Mouse (Mus musculus): Measurements from ENCODE around the gene Sbf1. TPM values are rescaled to one million over a fixed set of nuclear protein-coding genes. Genes with fewer than 3 reads are reported as not detected.
A peak's percentile ranks its signal among the peaks of the same experiment; 100 is the strongest.

Sbf1 gene
- polyA plus RNA-seq, 1 experiment from 2014 or later: 46.3 TPM

GRCm38 (mm10) chr15:89284094-89284493 lies 31.0 kb downstream of the Sbf1 start:
- Histone ChIP-seq H3K36me3 (peaks cover 91% of the 10 kb centered on the region), H3K4me1 (replicated peaks) (peaks cover 7% of the 10 kb centered on the region; the same call in 1 of the 2 replicates), H3K4me3 (no peak overlapping the region), H3K9ac (no peak overlapping the region), H3K27me3 (replicated peaks) (no peaks in the 10 kb centered on the region), H3K4me2 (no peak overlapping the region), H3K9me3 (replicated peaks) (no peaks in the 10 kb centered on the region), H3K27ac (ENCODE audit: poor library complexity, severe bottlenecking) (no peak overlapping the region)
- no peak for ATAC-seq (ENCODE audit: insufficient number of reproducible peaks, low FRiP score)
- WGBS: 85% methylated on average over 2 of the region's 2 CpGs

DNA sequence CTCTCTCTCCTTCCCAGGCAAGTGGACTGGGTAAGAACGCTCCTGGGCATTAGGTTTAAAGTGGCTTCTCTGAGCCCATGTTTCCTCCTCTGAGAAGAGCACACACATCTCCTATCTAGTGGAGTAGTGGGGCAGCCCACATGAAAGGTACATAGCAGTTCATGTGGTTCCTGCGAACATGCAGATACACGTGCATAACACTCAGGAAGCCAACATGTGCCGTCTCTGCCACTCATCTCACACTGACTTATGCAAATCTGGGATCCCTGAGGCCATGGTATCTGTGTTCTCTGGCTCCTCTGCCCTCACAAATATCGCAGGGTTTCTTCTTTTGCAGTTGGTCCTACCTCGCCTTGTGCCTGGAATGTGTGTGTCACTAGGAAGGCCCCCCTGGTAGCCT lies 32.6 kb downstream of the Sbf1 start:
- Histone ChIP-seq H3K9me3 (replicated peaks) (no peaks in the 10 kb centered on the region), H3K4me1 (replicated peaks) (peaks cover 7% of the 10 kb centered on the region; the same call in 1 of the 2 replicates), H3K27ac (ENCODE audit: poor library complexity, severe bottlenecking) (no peak overlapping the region), H3K9ac (no peak overlapping the region), H3K27me3 (replicated peaks) (no peaks in the 10 kb centered on the region), H3K36me3 (peaks cover 91% of the 10 kb centered on the region), H3K4me3 (no peak overlapping the region), H3K4me2 (no peak overlapping the region)
- no peak for ATAC-seq (ENCODE audit: insufficient number of reproducible peaks, low FRiP score)
- WGBS: 83% methylated on average over 6 of the region's 6 CpGs

- peaks cover 87% of the 10 kb centered on the region for H3K36me3 ChIP-seq
- WGBS: 87% methylated on average over 4 of the region's 4 CpGs
- ATAC-seq (ENCODE audit: insufficient number of reproducible peaks, low FRiP score): no peak
Measured at GRCm38 (mm10) chr15:89277366-89277765, 37.7 kb downstream of the Sbf1 start.

GRCm38 (mm10) chr15:89275497-89275896 lies 39.6 kb downstream of the Sbf1 start:
- Histone ChIP-seq H3K4me3 (no peak overlapping the region), H3K36me3 (peaks cover 79% of the 10 kb centered on the region), H3K9ac (no peak overlapping the region), H3K4me2 (no peak overlapping the region), H3K27me3 (replicated peaks) (no peaks in the 10 kb centered on the region), H3K9me3 (replicated peaks) (no peaks in the 10 kb centered on the region), H3K27ac (ENCODE audit: poor library complexity, severe bottlenecking) (no peak overlapping the region), H3K4me1 (replicated peaks) (no peaks in the 10 kb centered on the region)
- WGBS: 81% methylated on average over 3 of the region's 3 CpGs
- ATAC-seq (ENCODE audit: insufficient number of reproducible peaks, low FRiP score): no peak

More at GRCm38 (mm10) chr15:89277366-89277765, 37.7 kb downstream of the Sbf1 start:
- no peak overlapping the region for H3K9ac ChIP-seq
- H3K4me3 ChIP-seq: no peak overlapping the region
- no peak overlapping the region for H3K4me2 ChIP-seq
- H3K27ac ChIP-seq (ENCODE audit: poor library complexity, severe bottlenecking): no peak overlapping the region
- H3K9me3 ChIP-seq (replicated peaks): no peaks in the 10 kb centered on the region
- no peaks in the 10 kb centered on the region for H3K4me1 ChIP-seq (replicated peaks)
- H3K27me3 ChIP-seq (replicated peaks): no peaks in the 10 kb centered on the region

- Histone ChIP-seq H3K4me2 (no peak overlapping the region), H3K27ac (ENCODE audit: poor library complexity, severe bottlenecking) (no peak overlapping the region), H3K9me3 (replicated peaks) (no peaks in the 10 kb centered on the region), H3K36me3 (peaks cover 70% of the 10 kb centered on the region), H3K27me3 (replicated peaks) (no peaks in the 10 kb centered on the region), H3K4me3 (no peak overlapping the region), H3K9ac (no peak overlapping the region), H3K4me1 (replicated peaks) (no peaks in the 10 kb centered on the region)
- ATAC-seq (ENCODE audit: insufficient number of reproducible peaks, low FRiP score): no peak
- 69% methylated on average over 5 of the region's 5 CpGs for WGBS
Measured at GRCm38 (mm10) chr15:89264485-89264884, 50.6 kb downstream of the Sbf1 start.

GRCm38 (mm10) chr15:89258997-89259396 lies 56.1 kb downstream of the Sbf1 start:
- ATAC-seq (ENCODE audit: insufficient number of reproducible peaks, low FRiP score): no peak
- Histone ChIP-seq H3K27me3 (replicated peaks) (no peaks in the 10 kb centered on the region), H3K4me1 (replicated peaks) (no peaks in the 10 kb centered on the region), H3K4me2 (no peak overlapping the region), H3K36me3 (peaks cover 72% of the 10 kb centered on the region), H3K9ac (no peak overlapping the region), H3K4me3 (no peak overlapping the region), H3K27ac (ENCODE audit: poor library complexity, severe bottlenecking) (no peak overlapping the region), H3K9me3 (replicated peaks) (no peaks in the 10 kb centered on the region)
- 89% methylated on average over 5 of the region's 5 CpGs for WGBS

- Histone ChIP-seq H3K9ac (no peak overlapping the region), H3K4me2 (no peak overlapping the region), H3K27me3 (replicated peaks) (no peaks in the 10 kb centered on the region), H3K4me1 (replicated peaks) (no peaks in the 10 kb centered on the region), H3K4me3 (no peak overlapping the region), H3K27ac (ENCODE audit: poor library complexity, severe bottlenecking) (no peak overlapping the region), H3K36me3 (peaks cover 57% of the 10 kb centered on the region), H3K9me3 (replicated peaks) (no peaks in the 10 kb centered on the region)
- 86% methylated on average over 4 of the region's 4 CpGs for WGBS
- ATAC-seq (ENCODE audit: insufficient number of reproducible peaks, low FRiP score): no peak
Measured at GRCm38 (mm10) chr15:89255330-89255729, 59.8 kb downstream of the Sbf1 start.

DNA sequence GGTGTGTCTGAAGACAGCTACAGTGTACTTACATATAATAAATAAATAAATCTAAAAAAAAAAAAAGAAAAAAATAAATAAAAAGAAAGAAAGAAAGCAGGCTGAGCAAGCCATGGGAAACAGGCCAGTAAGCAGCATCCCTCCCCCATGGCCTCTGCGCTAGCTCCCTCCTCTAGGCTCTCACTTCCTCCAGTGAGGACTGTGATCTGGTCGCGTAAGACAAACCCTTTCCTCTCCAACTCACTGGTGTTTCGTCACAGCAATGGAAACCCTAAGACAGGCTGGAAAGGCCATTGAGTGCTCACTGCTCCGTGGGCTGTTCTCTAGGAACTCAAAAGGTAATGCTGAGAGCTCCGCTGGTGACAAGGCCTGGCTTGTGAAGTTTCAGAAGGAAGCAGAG lies 66.0 kb downstream of the Sbf1 start:
- Histone ChIP-seq H3K27me3 (replicated peaks) (no peaks in the 10 kb centered on the region), H3K4me3 (no peak overlapping the region), H3K36me3 (peaks cover 19% of the 10 kb centered on the region), H3K9me3 (replicated peaks) (no peaks in the 10 kb centered on the region), H3K27ac (ENCODE audit: poor library complexity, severe bottlenecking) (no peak overlapping the region), H3K4me1 (replicated peaks) (no peaks in the 10 kb centered on the region), H3K9ac (no peak overlapping the region), H3K4me2 (no peak overlapping the region)
- 84% methylated on average over 6 of the region's 6 CpGs for WGBS
- ATAC-seq (ENCODE audit: insufficient number of reproducible peaks, low FRiP score): no peak

DNA sequence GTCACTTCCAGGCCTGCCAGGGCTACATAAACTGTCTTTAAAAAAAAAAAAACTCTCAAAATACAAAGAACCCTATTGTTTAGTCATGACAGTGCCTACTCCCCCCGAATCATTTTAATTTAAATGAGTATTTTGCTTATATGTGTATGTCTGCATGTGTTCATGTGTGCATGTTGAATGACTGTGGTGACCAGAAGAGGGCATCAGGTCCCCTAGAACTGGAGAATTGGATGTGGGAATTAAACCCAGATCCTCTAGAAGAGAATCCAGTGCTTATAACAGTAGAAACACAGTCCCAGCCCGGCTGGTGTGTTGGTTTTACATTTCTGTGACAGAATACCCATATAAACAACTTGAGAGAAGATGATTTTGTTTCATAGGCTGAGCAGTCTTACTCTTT lies 74.1 kb downstream of the Sbf1 start:
- H3K9ac ChIP-seq: no peak overlapping the region
- H3K4me2 ChIP-seq: no peak overlapping the region
- no peak for ATAC-seq (ENCODE audit: insufficient number of reproducible peaks, low FRiP score)
- no peaks in the 10 kb centered on the region for H3K27me3 ChIP-seq (replicated peaks)
- H3K9me3 ChIP-seq (replicated peaks): no peaks in the 10 kb centered on the region
- WGBS: 74% methylated on average over 2 of the region's 2 CpGs
- peaks cover 24% of the 10 kb centered on the region for H3K36me3 ChIP-seq
- no peak overlapping the region for H3K4me3 ChIP-seq
- H3K27ac ChIP-seq (ENCODE audit: poor library complexity, severe bottlenecking): no peak overlapping the region
- peaks cover 12% of the 10 kb centered on the region for H3K4me1 ChIP-seq (replicated peaks)

DNA sequence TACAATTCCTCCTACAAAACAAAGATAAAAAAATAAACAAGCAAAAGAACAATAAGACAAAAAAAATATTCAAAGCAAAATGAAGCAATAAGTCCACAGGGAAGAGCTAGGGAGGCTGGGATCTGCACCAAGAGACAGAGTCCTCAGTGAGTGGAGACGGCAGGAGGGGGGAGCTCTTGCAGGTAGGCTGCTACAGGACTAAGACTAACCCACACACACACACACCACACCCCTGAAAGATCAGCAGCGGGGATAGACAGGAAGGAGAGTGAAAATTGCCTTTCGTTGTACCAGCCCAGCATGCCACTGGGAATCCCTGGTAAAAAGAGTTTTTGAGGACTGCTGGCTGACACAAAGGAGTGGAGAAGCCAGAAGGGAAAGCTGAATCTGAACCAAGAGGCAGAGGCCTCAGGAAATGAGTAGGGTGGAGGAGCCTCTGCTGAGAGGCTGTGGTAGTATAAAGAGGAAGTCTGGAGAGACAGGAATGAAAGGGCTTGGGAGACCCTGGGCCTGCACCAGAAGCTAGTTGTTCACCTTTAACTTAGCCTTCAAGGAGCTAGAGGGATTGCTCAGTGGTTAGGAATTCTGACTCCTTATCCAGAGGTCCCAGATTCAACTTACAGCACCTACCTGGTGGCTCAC lies 75.2 kb downstream of the Sbf1 start:
- Histone ChIP-seq H3K4me3 (no peak overlapping the region), H3K9ac (no peak overlapping the region), H3K9me3 (replicated peaks) (no peaks in the 10 kb centered on the region), H3K27me3 (replicated peaks) (no peaks in the 10 kb centered on the region), H3K4me1 (replicated peaks) (peaks cover 12% of the 10 kb centered on the region), H3K4me2 (no peak overlapping the region), H3K36me3 (peaks cover 21% of the 10 kb centered on the region), H3K27ac (ENCODE audit: poor library complexity, severe bottlenecking) (peak overlapping the region; percentile 61)
- 48% methylated on average over 3 of the region's 3 CpGs for WGBS
- ATAC-seq (ENCODE audit: insufficient number of reproducible peaks, low FRiP score): no peak
